Mouse (Mus musculus): Measurements from ENCODE around the gene Il1r1.

GRCm38 (mm10) chr1:40352904-40353286 is 128.0 kb downstream of the Il1r1 start:
- no peak for TF ChIP-seq POLR2A (IDR thresholded peaks at IDR 0.05; ENCODE audit: insufficient read length, low read depth)
- TF ChIP-seq E2F4 (IDR thresholded peaks at IDR 0.05; ENCODE audit: insufficient read depth), result no peak
- TF ChIP-seq USF1 (IDR thresholded peaks at IDR 0.05; ENCODE audit: low read depth), result no peak
- no peak for TF ChIP-seq SRF (IDR thresholded peaks at IDR 0.05; ENCODE audit: control insufficient read depth, insufficient read length, low read depth)
- no peak for TF ChIP-seq MYOG (IDR thresholded peaks at IDR 0.05; ENCODE audit: control insufficient read depth in 1 of 3, insufficient read depth in 1 of 3, insufficient read length in 2 of 3, low read depth in 2 of 3)
- no peak for TF ChIP-seq MAX (IDR thresholded peaks at IDR 0.05; ENCODE audit: low read depth)
- no peak for TF ChIP-seq TCF12 (IDR thresholded peaks at IDR 0.05; ENCODE audit: insufficient read depth, poor library complexity, severe bottlenecking)
- no peak for TF ChIP-seq MYOD1 (IDR thresholded peaks at IDR 0.05; ENCODE audit: control insufficient read depth in 1 of 3, insufficient read length in 2 of 3, low read depth in 2 of 3)

All from myocyte (in vitro differentiated cells).